Mouse (Mus musculus) adrenal gland, adult 8-10 months (tissue): ENCODE data around the gene Ext2. TPM values are rescaled to one million over a fixed set of nuclear protein-coding genes. Genes with fewer than 3 reads are reported as not detected.

ENCODE experiments used
- DNase-seq: peaks from one replicate; pipeline ENCODE4 v3.0.0; 2022
- total RNA-seq, 4 experiments: library from RNA; stranded (reverse); gene quantifications; 2 replicates each; pipeline ENCODE4 v1.2.4; 2022

Ext2 gene
- 100 to 1,000 TPM in 3 of 4 experiments, 10 to 100 TPM in 1; 98.9 to 144 (median 104) TPM for total RNA-seq

GRCm38 (mm10) chr2:93822045-93822749, at the start of gene Ext2:
Gene Ext2, minus strand, starts transcription at chr2:93822568.
- peak; percentile 85 for DNase-seq

GRCm38 (mm10) chr2:93871411-93871925, 49.1 kb upstream of the Ext2 start:
- no peak for DNase-seq

GRCm38 (mm10) chr2:93870842-93871241, 48.5 kb upstream of the Ext2 start:
- DNase-seq: peak; percentile 55

GRCm38 (mm10) chr2:93869107-93869600, 46.8 kb upstream of the Ext2 start, which contains the start of gene Accsl:
Gene Accsl, minus strand, starts transcription at chr2:93869157.
- no peak for DNase-seq

- DNase-seq: no peak
Measured at GRCm38 (mm10) chr2:93868566-93868965, 46.2 kb upstream of the Ext2 start.

GRCm38 (mm10) chr2:93863229-93863628, 40.9 kb upstream of the Ext2 start:
- DNase-seq: no peak

- DNase-seq: no peak
Measured at GRCm38 (mm10) chr2:93858845-93859244, 36.5 kb upstream of the Ext2 start.

GRCm38 (mm10) chr2:93851303-93851702, 28.9 kb upstream of the Ext2 start:
- no peak for DNase-seq

GRCm38 (mm10) chr2:93850317-93850944, 28.1 kb upstream of the Ext2 start:
- DNase-seq: no peak

GRCm38 (mm10) chr2:93849505-93850089, 27.2 kb upstream of the Ext2 start, which contains the start of gene Accs:
Gene Accs, minus strand, starts transcription at chr2:93849943.
- DNase-seq: peak; percentile 78

- DNase-seq: no peak
Measured at GRCm38 (mm10) chr2:93841349-93841748, 19.0 kb upstream of the Ext2 start.

- no peak for DNase-seq
Measured at GRCm38 (mm10) chr2:93840109-93840508, 17.7 kb upstream of the Ext2 start.

GRCm38 (mm10) chr2:93838931-93839330, 16.6 kb upstream of the Ext2 start:
- DNase-seq: no peak

- DNase-seq: no peak
Measured at GRCm38 (mm10) chr2:93836232-93836785, 13.9 kb upstream of the Ext2 start.

GRCm38 (mm10) chr2:93835596-93835995, 13.2 kb upstream of the Ext2 start:
- no peak for DNase-seq

- DNase-seq: peak; percentile 50
Measured at GRCm38 (mm10) chr2:93823519-93823918, 1.2 kb upstream of the Ext2 start.

- DNase-seq: no peak
Measured at GRCm38 (mm10) chr2:93817791-93818190, 4.6 kb downstream of the Ext2 start.

- DNase-seq: no peak
Measured at GRCm38 (mm10) chr2:93813343-93813742, 9.0 kb downstream of the Ext2 start.

GRCm38 (mm10) chr2:93811812-93812211, 10.6 kb downstream of the Ext2 start:
- no peak for DNase-seq

GRCm38 (mm10) chr2:93809931-93810330, 12.4 kb downstream of the Ext2 start:
- DNase-seq: no peak

GRCm38 (mm10) chr2:93808071-93808470, 14.3 kb downstream of the Ext2 start:
- DNase-seq: no peak

- DNase-seq: no peak
Measured at GRCm38 (mm10) chr2:93807440-93807839, 14.9 kb downstream of the Ext2 start.
